Mouse (Mus musculus): ENCODE measurements around the gene Slc5a6.

Gene Slc5a6

GRCm38 (mm10) chr5:30999324-30999723 lies 49.4 kb downstream of the Slc5a6 start:
- no peak for DNase-seq

DNA sequence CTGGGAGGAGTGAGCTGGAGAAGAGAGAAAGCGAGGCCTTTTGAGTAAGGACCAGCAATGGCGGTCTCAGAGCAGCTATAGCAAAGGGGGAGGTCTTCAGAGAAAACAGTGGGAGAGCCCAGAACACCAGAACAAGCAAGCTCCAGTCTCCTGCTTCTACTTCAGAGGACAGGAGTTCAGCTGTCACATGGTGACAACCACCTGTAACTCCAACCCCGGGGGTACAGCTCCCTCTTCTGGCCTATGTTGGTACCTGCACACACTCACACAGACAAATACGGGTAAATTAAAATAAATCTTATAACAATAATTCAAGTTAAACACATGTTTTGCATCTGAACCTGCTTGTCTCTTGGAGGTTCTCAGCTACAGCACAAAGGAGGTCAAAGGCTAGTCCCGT lies 50.4 kb downstream of the Slc5a6 start:
- no peak for DNase-seq

DNA sequence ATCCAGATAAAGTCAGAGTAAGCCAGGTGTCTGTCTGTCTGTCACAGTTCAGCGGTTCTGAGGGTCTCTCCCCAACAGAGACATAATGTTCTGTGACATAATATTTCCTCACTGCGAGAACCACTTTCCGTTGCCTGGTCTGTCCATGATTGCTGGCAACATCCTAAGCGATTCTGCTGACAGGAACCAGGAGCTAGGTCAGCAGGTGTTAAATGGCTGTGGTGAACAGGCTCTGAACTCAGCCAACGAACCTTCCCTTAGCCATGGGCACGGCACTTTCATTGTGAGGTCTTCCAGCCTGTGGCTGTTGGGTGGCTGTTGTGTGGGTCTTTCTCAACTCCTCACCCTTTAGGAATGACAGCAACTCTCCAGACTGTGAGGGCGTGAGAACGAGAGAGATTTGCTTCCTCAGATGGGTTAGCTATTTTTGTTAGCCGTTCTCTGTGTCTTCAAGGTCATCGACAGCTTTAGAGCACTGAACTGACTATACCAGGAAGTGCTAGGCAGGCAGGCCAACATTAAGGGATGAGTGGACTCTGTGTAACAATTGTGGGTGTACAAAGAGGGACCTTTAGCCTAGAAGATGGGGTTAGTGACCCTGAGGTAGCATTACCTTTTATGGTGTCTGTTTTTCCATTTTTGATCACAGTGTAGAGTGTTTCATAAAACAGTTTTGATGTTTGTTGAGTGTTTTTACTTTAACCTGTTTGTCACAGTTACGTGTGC lies 53.7 kb downstream of the Slc5a6 start:
- DNase-seq = no peak

- DNase-seq = no peak
Observed at GRCm38 (mm10) chr5:30994074-30994473, 54.6 kb downstream of the Slc5a6 start.

- no peak for DNase-seq
Observed at GRCm38 (mm10) chr5:30992980-30993676, 55.6 kb downstream of the Slc5a6 start.
